Comparison of ENCODE assay signal across 27 mouse cellular contexts in genomic region chrX:102509205-102509604, GRCm38 (mm10). TPM values are rescaled to one million over a fixed set of nuclear protein-coding genes. Genes with fewer than 3 reads are reported as not detected.
DNase-seq lines count a peak whose midpoint lies in the region; ATAC-seq and TF ChIP-seq lines count a peak whose summit lies in the region.
"Had no signal": no experiment of that assay in that cellular context is flagged by ENCODE, and none has a peak within 500 bp of the region (broad histone marks: within the 10 kb centered on the region; RNA-seq: fewer than 3 reads in every experiment).

No protein-coding gene starts in this region.

- peak; percentile 3 for DNase-seq in embryonic facial prominence, embryonic 14.5 days (ENCODE audit: low spot score)
- no peak for DNase-seq in embryonic facial prominence, embryonic 10.5 days (ENCODE audit: low spot score)
- peak; percentile 64 for DNase-seq in lung, embryonic 14.5 days
- DNase-seq in lung, adult 18-20 months = no peak
- peak; percentile 37 for DNase-seq in lung, postnatal 0 days (ENCODE audit: low spot score)
- no peak for DNase-seq in cerebellum, postnatal 10 days
- DNase-seq: adrenal gland, postnatal 25 days; cerebellum, adult 2 months; cerebellum, postnatal 25 days; gastrocnemius, postnatal 14 days; heart, postnatal 14 days; kidney, adult 18-20 months; kidney, postnatal 10 days; layer of hippocampus, adult 9-11 months; right cerebral cortex, adult 18-20 months; spleen, adult 18-20 months had no signal

- TF ChIP-seq CTCF in lung, embryonic 14.5 days (IDR thresholded peaks at IDR 0.05; ENCODE audit: low read depth) = no peak
- TF ChIP-seq CTCF in lung, postnatal 0 days (IDR thresholded peaks at IDR 0.05) = no peak

- H3K27ac ChIP-seq in embryonic facial prominence, embryonic 14.5 days (replicated peaks; ENCODE audit: low read depth, low read length) = no peak overlapping the region
- H3K27ac ChIP-seq in embryonic facial prominence, embryonic 10.5 days (replicated peaks) = no peak overlapping the region
- H3K27ac ChIP-seq in lung, embryonic 14.5 days (ENCODE audit: low read depth) = no peak overlapping the region
- no peak overlapping the region for H3K27ac ChIP-seq in lung, postnatal 0 days (ENCODE audit: low read length)
- H3K27ac ChIP-seq in stomach, embryonic 16.5 days (ENCODE audit: low read length) = no peak overlapping the region
- H3K27ac ChIP-seq in hindbrain, embryonic 13.5 days = no peak overlapping the region
- H3K27ac ChIP-seq: hindbrain, embryonic 10.5 days; midbrain, embryonic 10.5 days; neural tube, embryonic 12.5 days had no signal

- H3K4me1 ChIP-seq in embryonic facial prominence, embryonic 14.5 days (ENCODE audit: control insufficient read depth, insufficient read depth, low read length) = no peaks in the 10 kb centered on the region
- H3K4me1 ChIP-seq in embryonic facial prominence, embryonic 10.5 days = no peaks in the 10 kb centered on the region
- H3K4me1 ChIP-seq in lung, embryonic 14.5 days (ENCODE audit: insufficient read depth) = no peaks in the 10 kb centered on the region
- no peaks in the 10 kb centered on the region for H3K4me1 ChIP-seq in lung, postnatal 0 days (ENCODE audit: insufficient read depth, low read depth, low read length)
- no peaks in the 10 kb centered on the region for H3K4me1 ChIP-seq in stomach, embryonic 16.5 days (ENCODE audit: control insufficient read depth, insufficient read depth, low read length)
- H3K4me1 ChIP-seq in hindbrain, embryonic 13.5 days (replicated peaks) = 0 out of 2 replicates have a peak, but pooled peaks cover under 1% of the 10 kb centered on the region
- H3K4me1 ChIP-seq: hindbrain, embryonic 10.5 days; neural tube, embryonic 12.5 days had no signal

- 66% methylated on average over 4 of the region's 4 CpGs for WGBS in embryonic facial prominence, embryonic 14.5 days
- 71% methylated on average over 4 of the region's 4 CpGs for WGBS in embryonic facial prominence, embryonic 10.5 days
- 17% methylated on average over 4 of the region's 4 CpGs for WGBS in lung, embryonic 14.5 days
- WGBS in lung, postnatal 0 days = 26% methylated on average over 4 of the region's 4 CpGs
- 31% methylated on average over 4 of the region's 4 CpGs for WGBS in stomach, embryonic 16.5 days
- 77% methylated on average over 4 of the region's 4 CpGs for WGBS in hindbrain, embryonic 13.5 days

- no peak overlapping the region for H3K4me3 ChIP-seq in embryonic facial prominence, embryonic 14.5 days (ENCODE audit: low read depth, low read length)
- H3K4me3 ChIP-seq in embryonic facial prominence, embryonic 10.5 days = no peak overlapping the region
- H3K4me3 ChIP-seq in lung, embryonic 14.5 days (ENCODE audit: low read depth, low read length) = no peak overlapping the region
- no peak overlapping the region for H3K4me3 ChIP-seq in lung, postnatal 0 days (ENCODE audit: low read depth, low read length)
- no peak overlapping the region for H3K4me3 ChIP-seq in stomach, embryonic 16.5 days (replicated peaks; ENCODE audit: low read length)
- no peak overlapping the region for H3K4me3 ChIP-seq in hindbrain, embryonic 13.5 days
- H3K4me3 ChIP-seq: hindbrain, embryonic 10.5 days; midbrain, embryonic 10.5 days; myocyte; neural tube, embryonic 12.5 days had no signal

- H3K4me2 ChIP-seq in embryonic facial prominence, embryonic 14.5 days (ENCODE audit: low read depth, low read length) = no peak overlapping the region
- no peak overlapping the region for H3K4me2 ChIP-seq in lung, embryonic 14.5 days
- H3K4me2 ChIP-seq in lung, postnatal 0 days (replicated peaks; ENCODE audit: low read depth, low read length) = no peak overlapping the region
- H3K4me2 ChIP-seq in stomach, embryonic 16.5 days (ENCODE audit: low read depth, low read length) = no peak overlapping the region
- no peak overlapping the region for H3K4me2 ChIP-seq in hindbrain, embryonic 13.5 days
- H3K4me2 ChIP-seq: liver, embryonic 11.5 days; neural tube, embryonic 12.5 days had no signal

- no peak for ATAC-seq in embryonic facial prominence, embryonic 14.5 days (ENCODE audit: low read depth)
- peak; percentile 51; the same call in 1 of the 2 replicates for ATAC-seq in lung, embryonic 14.5 days (ENCODE audit: insufficient read depth)
- peak; percentile 67 for ATAC-seq in lung, postnatal 0 days
- ATAC-seq in stomach, embryonic 16.5 days (ENCODE audit: insufficient read depth, low FRiP score) = peak; percentile 47; the same call in 1 of the 2 replicates
- ATAC-seq in hindbrain, embryonic 13.5 days (ENCODE audit: low FRiP score) = no peak
- ATAC-seq: forebrain, embryonic 14.5 days; hindbrain, embryonic 16.5 days; Patski had no signal

- H3K9me3 ChIP-seq in embryonic facial prominence, embryonic 14.5 days (ENCODE audit: control insufficient read depth, low read length) = no peaks in the 10 kb centered on the region
- no peaks in the 10 kb centered on the region for H3K9me3 ChIP-seq in embryonic facial prominence, embryonic 10.5 days
- H3K9me3 ChIP-seq in lung, embryonic 14.5 days (ENCODE audit: low read depth, low read length) = no peaks in the 10 kb centered on the region
- no peaks in the 10 kb centered on the region for H3K9me3 ChIP-seq in lung, postnatal 0 days (ENCODE audit: low read length)
- no peaks in the 10 kb centered on the region for H3K9me3 ChIP-seq in stomach, embryonic 16.5 days (replicated peaks; ENCODE audit: control insufficient read depth, low read length)
- H3K9me3 ChIP-seq in hindbrain, embryonic 13.5 days = no peaks in the 10 kb centered on the region
- H3K9me3 ChIP-seq: G1E; hindbrain, embryonic 10.5 days; midbrain, embryonic 10.5 days; neural tube, embryonic 12.5 days had no signal

- no peak overlapping the region for H3K9ac ChIP-seq in embryonic facial prominence, embryonic 14.5 days (ENCODE audit: low read depth, low read length)
- no peak overlapping the region for H3K9ac ChIP-seq in lung, embryonic 14.5 days
- no peak overlapping the region for H3K9ac ChIP-seq in lung, postnatal 0 days (replicated peaks; ENCODE audit: low read depth)
- H3K9ac ChIP-seq in stomach, embryonic 16.5 days (ENCODE audit: low read length) = no peak overlapping the region
- no peak overlapping the region for H3K9ac ChIP-seq in hindbrain, embryonic 13.5 days
- H3K9ac ChIP-seq: neural tube, embryonic 12.5 days had no signal

- peaks cover 13% of the 10 kb centered on the region; the same call in 1 of the 2 replicates for H3K27me3 ChIP-seq in embryonic facial prominence, embryonic 14.5 days (replicated peaks; ENCODE audit: control insufficient read depth, insufficient read depth, low read length)
- H3K27me3 ChIP-seq in embryonic facial prominence, embryonic 10.5 days (replicated peaks; ENCODE audit: low read depth, poor library complexity, severe bottlenecking) = peaks cover 79% of the 10 kb centered on the region
- H3K27me3 ChIP-seq in lung, embryonic 14.5 days (ENCODE audit: insufficient read depth, low read length) = no peaks in the 10 kb centered on the region
- H3K27me3 ChIP-seq in lung, postnatal 0 days (replicated peaks; ENCODE audit: insufficient read depth, low read length) = no peaks in the 10 kb centered on the region
- peaks cover 11% of the 10 kb centered on the region for H3K27me3 ChIP-seq in stomach, embryonic 16.5 days (ENCODE audit: control insufficient read depth, insufficient read depth, low read length)
- peaks cover 25% of the 10 kb centered on the region; the same call in 1 of the 2 replicates for H3K27me3 ChIP-seq in hindbrain, embryonic 13.5 days

- no peaks in the 10 kb centered on the region for H3K36me3 ChIP-seq in embryonic facial prominence, embryonic 14.5 days (ENCODE audit: control insufficient read depth, insufficient read depth, low read length)
- no peaks in the 10 kb centered on the region for H3K36me3 ChIP-seq in embryonic facial prominence, embryonic 10.5 days (replicated peaks)
- no peaks in the 10 kb centered on the region for H3K36me3 ChIP-seq in lung, embryonic 14.5 days (ENCODE audit: insufficient read depth)
- no peaks in the 10 kb centered on the region for H3K36me3 ChIP-seq in lung, postnatal 0 days (ENCODE audit: insufficient read depth, low read length)
- no peaks in the 10 kb centered on the region for H3K36me3 ChIP-seq in stomach, embryonic 16.5 days (ENCODE audit: control insufficient read depth, insufficient read depth, low read length)
- H3K36me3 ChIP-seq in hindbrain, embryonic 13.5 days = no peaks in the 10 kb centered on the region
- H3K36me3 ChIP-seq: G1E; hindbrain, embryonic 10.5 days; midbrain, embryonic 10.5 days; neural tube, embryonic 12.5 days had no signal

- TF ChIP-seq EP300 in lung, postnatal 0 days (IDR thresholded peaks at IDR 0.05) = no peak

RNA-seq across cellular contexts. Expression of gene Hdac8, which starts 4.0 kb away (rescaled TPM):
- 3.0 and 4.2 TPM in 2 replicates for polyA plus RNA-seq in embryonic facial prominence, embryonic 14.5 days (2014; fragmentation: Nextera tagmentation; extraction: Ambion mirVana)
- 7.8 and 11.5 TPM in 2 replicates for polyA plus RNA-seq in embryonic facial prominence, embryonic 10.5 days (2016; fragmentation: Nextera tagmentation; extraction: Ambion mirVana)
- 3.1 and 3.9 TPM in 2 replicates for polyA plus RNA-seq in lung, embryonic 14.5 days (2014; fragmentation: Nextera tagmentation; extraction: Ambion mirVana)
- polyA plus RNA-seq in lung, postnatal 0 days (2015; fragmentation: Nextera tagmentation; extraction: Ambion mirVana) = 8.2 and 9.7 TPM in 2 replicates
- 9.2 and 10.8 TPM in 2 replicates for polyA plus RNA-seq in stomach, embryonic 16.5 days (2015; fragmentation: Nextera tagmentation; extraction: Ambion mirVana)
- 10.0 and 10.7 TPM in 2 replicates for polyA plus RNA-seq in hindbrain, embryonic 13.5 days (2015; fragmentation: Nextera tagmentation; extraction: Ambion mirVana)

Comparison
In these comparisons a context has a peak if more than half of its experiments do, and no peak if none do; other contexts are left out.
1. DNase-seq: peak in embryonic facial prominence, embryonic 14.5 days (single experiment), lung, embryonic 14.5 days (single experiment) and lung, postnatal 0 days (single experiment); none in embryonic facial prominence, embryonic 10.5 days (single experiment), lung, adult 18-20 months (0 of 2) and cerebellum, postnatal 10 days (0 of 2).
2. ATAC-seq: peak in lung, embryonic 14.5 days (single experiment), lung, postnatal 0 days (single experiment) and stomach, embryonic 16.5 days (single experiment); none in embryonic facial prominence, embryonic 14.5 days (single experiment) and hindbrain, embryonic 13.5 days (single experiment).